Mouse (Mus musculus) T-helper 2 cell (primary cell): Measurements from ENCODE around the gene Adgrg2.

Experiments
- in situ Hi-C: fragments of 300-600 bp; cut with MboI, MseI; formaldehyde crosslinking; loops from one replicate; pipeline ENCODE4 v1.15.1; 2025; ENCODE audit warnings: high pct_unique_total_duplicates

Gene Adgrg2

GRCm38 (mm10) chrX:160390464-160390956, at the start of gene Adgrg2:
Adgrg2 (plus strand) TSS chrX:160390690.
- in situ Hi-C loops, result no loop called here

GRCm38 (mm10) chrX:160350995-160351394, 39.5 kb upstream of the Adgrg2 start:
- in situ Hi-C loops, result no loop called here

- in situ Hi-C loops, result no loop called here
Measured at GRCm38 (mm10) chrX:160351967-160352677, 38.4 kb upstream of the Adgrg2 start.

GRCm38 (mm10) chrX:160384748-160385501, 5.6 kb upstream of the Adgrg2 start:
- in situ Hi-C loops, result no loop called here

GRCm38 (mm10) chrX:160385502-160385772, 5.1 kb upstream of the Adgrg2 start:
- in situ Hi-C loops, result no loop called here

- in situ Hi-C loops, result no loop called here
Measured at GRCm38 (mm10) chrX:160412930-160413453, 22.5 kb downstream of the Adgrg2 start.

GRCm38 (mm10) chrX:160413881-160414395, 23.4 kb downstream of the Adgrg2 start:
- in situ Hi-C loops, result no loop called here

- in situ Hi-C loops, result no loop called here
Measured at GRCm38 (mm10) chrX:160418397-160418796, 27.9 kb downstream of the Adgrg2 start.

GRCm38 (mm10) chrX:160423737-160424136, 33.2 kb downstream of the Adgrg2 start:
- in situ Hi-C loops, result no loop called here

GRCm38 (mm10) chrX:160426486-160426885, 36.0 kb downstream of the Adgrg2 start:
- in situ Hi-C loops, result no loop called here

GRCm38 (mm10) chrX:160426930-160427329, 36.4 kb downstream of the Adgrg2 start:
- in situ Hi-C loops, result no loop called here

GRCm38 (mm10) chrX:160432192-160432591, 41.7 kb downstream of the Adgrg2 start:
- in situ Hi-C loops, result no loop called here

GRCm38 (mm10) chrX:160441272-160441671, 50.8 kb downstream of the Adgrg2 start:
- in situ Hi-C loops, result no loop called here

GRCm38 (mm10) chrX:160448351-160448750, 57.9 kb downstream of the Adgrg2 start:
- in situ Hi-C loops, result no loop called here

- in situ Hi-C loops, result no loop called here
Measured at GRCm38 (mm10) chrX:160449363-160449762, 58.9 kb downstream of the Adgrg2 start.

GRCm38 (mm10) chrX:160455686-160456085, 65.2 kb downstream of the Adgrg2 start:
- in situ Hi-C loops, result no loop called here

GRCm38 (mm10) chrX:160471257-160471786, 80.8 kb downstream of the Adgrg2 start:
- in situ Hi-C loops, result no loop called here

- in situ Hi-C loops, result loop anchor here (10.0 kb wide), 1 partner anchor 1525 kb away; no protein-coding TSS in a partner anchor
Measured at GRCm38 (mm10) chrX:160489784-160490183, 99.3 kb downstream of the Adgrg2 start.

- in situ Hi-C loops, result no loop called here
Measured at GRCm38 (mm10) chrX:160494333-160494732, 103.8 kb downstream of the Adgrg2 start.

- in situ Hi-C loops, result no loop called here
Measured at GRCm38 (mm10) chrX:160494921-160495320, 104.4 kb downstream of the Adgrg2 start.

GRCm38 (mm10) chrX:160496473-160496872, 106.0 kb downstream of the Adgrg2 start:
- in situ Hi-C loops, result no loop called here

GRCm38 (mm10) chrX:160501095-160501494, 110.6 kb downstream of the Adgrg2 start:
- in situ Hi-C loops, result no loop called here
